Mouse (Mus musculus) 3134 (cell line): Measurements from ENCODE around the gene Lgi1.

Experiments used
- DNase-seq: peaks from one replicate; pipeline ENCODE4 v3.0.0-alpha.2; 2011; ENCODE audit warnings: low spot score; ENCODE audit not compliant: insufficient read length; ENCODE audit errors: extremely low read depth

The Lgi1 gene

DNA sequence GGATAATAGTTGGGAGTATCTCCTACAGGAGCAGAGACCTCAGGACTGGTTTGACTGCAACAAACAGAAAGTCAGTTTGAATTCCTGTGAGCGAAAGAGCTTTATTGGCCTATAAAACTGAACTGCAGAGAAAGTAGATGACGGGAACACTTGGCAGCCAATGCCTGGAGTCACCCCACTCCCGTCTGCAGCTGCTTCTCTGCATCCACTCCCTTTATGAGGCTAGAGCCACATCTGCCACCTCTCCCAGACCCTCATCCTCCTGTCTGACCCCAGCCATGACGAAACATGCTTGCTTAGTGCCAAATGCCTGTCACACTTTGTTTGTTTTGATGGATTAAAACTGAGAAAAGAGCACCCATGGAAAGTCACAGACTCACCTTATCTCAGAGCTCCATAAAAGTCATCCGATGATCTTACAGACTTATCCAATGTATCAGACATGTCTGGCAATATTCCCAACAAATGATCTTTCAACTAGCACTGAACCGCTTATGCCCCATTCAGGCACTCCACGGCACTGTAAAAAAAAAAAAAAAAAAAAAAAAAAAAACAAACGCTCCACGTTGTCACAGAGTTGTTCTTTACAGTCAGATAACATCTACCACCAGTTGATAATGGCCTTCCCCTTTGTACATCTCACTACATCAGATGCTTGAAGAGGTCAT is 93.8 kb downstream of the Lgi1 start:
- DNase-seq, result no peak

DNA sequence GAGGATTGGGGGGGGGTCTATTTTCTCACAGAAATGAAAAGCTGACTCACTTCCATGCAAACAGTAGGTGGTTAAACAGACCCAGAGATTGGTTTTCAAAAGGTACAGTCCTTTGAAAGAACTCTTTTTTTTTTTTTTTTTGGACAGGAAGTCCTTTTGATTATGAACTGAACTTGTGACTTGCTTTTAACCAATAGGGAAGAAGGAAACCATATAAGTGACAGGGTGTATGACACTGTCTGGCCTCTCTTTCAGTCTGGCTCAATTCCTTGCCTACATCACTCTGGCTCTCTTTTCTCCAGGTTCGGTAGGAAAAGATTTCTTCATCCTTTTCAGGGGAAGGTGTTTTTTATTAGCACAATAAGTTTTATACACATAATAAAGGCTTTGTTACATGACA is 95.0 kb downstream of the Lgi1 start:
- no peak for DNase-seq
